Mouse (Mus musculus) G1E (cell line): ENCODE data around the gene 2610528A11Rik.

Source experiments
- CTCF ChIP-seq: IDR thresholded peaks from 2 replicates; pipeline ENCODE4 v1.5.1; 2012; ENCODE audit warnings: low read depth, low read length, inconsistent platforms, mixed read lengths
- GATA1 ChIP-seq: IDR thresholded peaks from 2 replicates; pipeline ENCODE4 v1.6.1; 2012; ENCODE audit warnings: borderline replicate concordance, low read length, inconsistent platforms, mixed read lengths

DNA sequence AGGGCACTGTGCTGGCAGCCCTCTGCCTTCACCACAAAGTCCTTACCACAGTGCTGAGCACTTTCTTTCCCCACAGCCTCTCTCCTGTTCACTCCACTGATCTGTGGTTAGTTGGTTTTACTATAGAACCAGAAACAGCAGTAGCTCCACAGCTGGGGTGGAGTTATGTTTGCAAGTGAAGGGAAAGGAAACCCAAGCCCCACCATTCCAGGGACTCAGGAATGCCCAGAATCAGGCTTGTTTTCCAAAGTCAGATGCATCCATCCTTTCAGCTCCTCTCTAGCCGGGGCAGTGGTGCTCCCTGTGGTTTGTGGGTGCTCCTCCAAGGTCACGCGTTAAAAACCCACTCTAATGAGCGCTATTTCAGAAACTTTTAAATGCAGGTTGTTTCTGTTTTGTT lies 18.3 kb downstream of the 2610528A11Rik start:
- no peak for TF ChIP-seq CTCF
- TF ChIP-seq GATA1 = no peak
